Mouse (Mus musculus) thymus, postnatal 10 days (tissue): ENCODE data around the gene Olfr1490.
"Not testable (repeated sequence)": the region's sequence is repeated elsewhere in the genome, so short reads cannot be mapped to it uniquely, and the experiment has no call there.

Source experiments
- DNase-seq, 2 experiments: peaks; one replicate each; pipeline ENCODE4 v3.0.0; 2021; ENCODE audit warnings: low spot score in 2 of 2

Olfr1490 gene

GRCm38 (mm10) chr19:13650791-13651190 is at the start of gene Olfr1490:
Gene Olfr1490, plus strand, starts transcription at chr19:13651091.
- no peak for DNase-seq

- DNase-seq, result not testable (repeated sequence)
Observed at GRCm38 (mm10) chr19:13617075-13617474, 33.8 kb upstream of the Olfr1490 start, which contains the start of gene Olfr1487. Gene Olfr1487, plus strand, starts transcription at chr19:13617375.

- no peak for DNase-seq
Observed at GRCm38 (mm10) chr19:13631321-13631720, 19.6 kb upstream of the Olfr1490 start, which contains the start of gene Olfr1489. Gene Olfr1489, plus strand, starts transcription at chr19:13631621.

GRCm38 (mm10) chr19:13696968-13697367 is 46.1 kb downstream of the Olfr1490 start, which contains the start of gene Olfr1491:
Gene Olfr1491, plus strand, starts transcription at chr19:13697268.
- DNase-seq, result no peak
